Mouse (Mus musculus) thymus, adult 2 months (tissue): Measurements from ENCODE around the gene Hoxa10. TPM values are rescaled to one million over a fixed set of nuclear protein-coding genes. Genes with fewer than 3 reads are reported as not detected.

Experiments used
- DNase-seq: peaks from one replicate; pipeline ENCODE4 v3.0.0; 2021
- H3K27ac ChIP-seq: fragments of 200-500 bp; 2 replicates; pipeline ENCODE4 v1.5.1; 2012; ENCODE audit warnings: low read length, control low read depth; ENCODE audit not compliant: control insufficient read depth, insufficient read depth
- H3K27me3 ChIP-seq: fragments of 200-500 bp; 2 replicates; pipeline ENCODE4 v1.6.1; 2012; ENCODE audit warnings: mild to moderate bottlenecking, low read length, moderate library complexity, mixed read lengths; ENCODE audit not compliant: control insufficient read depth, insufficient read depth
- H3K36me3 ChIP-seq: fragments of 200-500 bp; 2 replicates; pipeline ENCODE4 v1.6.1; 2012; ENCODE audit warnings: mild to moderate bottlenecking, low read length, moderate library complexity; ENCODE audit not compliant: control insufficient read depth, insufficient read depth
- H3K4me1 ChIP-seq: fragments of 200-500 bp; replicated peaks from 2 replicates; pipeline ENCODE4 v1.6.1; 2012; ENCODE audit warnings: low read length; ENCODE audit not compliant: control insufficient read depth, insufficient read depth
- H3K4me3 ChIP-seq: fragments of 200-500 bp; 2 replicates; pipeline ENCODE4 v1.5.1; 2012; ENCODE audit warnings: mild to moderate bottlenecking, low read length, control low read depth, moderate library complexity; ENCODE audit not compliant: control insufficient read depth, insufficient read depth
- CTCF ChIP-seq: fragments of 200-500 bp; IDR thresholded peaks from 2 replicates; pipeline ENCODE4 v1.5.1; 2012; ENCODE audit warnings: mild to moderate bottlenecking, control low read depth, low read length, moderate library complexity, borderline replicate concordance; ENCODE audit not compliant: control insufficient read depth, poor library complexity, insufficient read depth; ENCODE audit errors: extremely low read depth
- POLR2A ChIP-seq: fragments of 200-500 bp; IDR thresholded peaks from 2 replicates; pipeline ENCODE4 v1.6.1; 2012; ENCODE audit warnings: mild to moderate bottlenecking, low read length, control low read depth, moderate library complexity; ENCODE audit not compliant: control insufficient read depth, poor library complexity, insufficient read depth; ENCODE audit errors: extremely low read depth
- WGBS: fragments of 180-500 bp; shearing (Covaris S2); methylation state at CpG from one replicate; pipeline ENCODE4 v1.1.7; 2018; 5-methylcytosine and 5-hydroxymethylcytosine counted together
- polyA plus RNA-seq: library from polyadenylated mRNA; depleted of rRNA; stranded (reverse); fragments of >200 nt; gene quantifications from 2 replicates; pipeline ENCODE4 v1.2.3, GENCODE M21; 2012

Hoxa10 gene
- polyA plus RNA-seq, 1 experiment, result not detected

GRCm38 (mm10) chr6:52263321-52263585 lies 22.6 kb upstream of the Hoxa10 start:
- H3K4me1 ChIP-seq, result peaks cover 3% of the 10 kb centered on the region; the same call in 1 of the 2 replicates
- TF ChIP-seq CTCF, result no peak
- TF ChIP-seq POLR2A, result no peak
- no peak overlapping the region for H3K4me3 ChIP-seq
- peaks cover 53% of the 10 kb centered on the region for H3K27me3 ChIP-seq
- WGBS, result 8% methylated on average over 6 of the region's 6 CpGs
- no peak for DNase-seq
- no peaks in the 10 kb centered on the region for H3K36me3 ChIP-seq
- H3K27ac ChIP-seq, result no peak overlapping the region

GRCm38 (mm10) chr6:52262463-52263320 lies 22.0 kb upstream of the Hoxa10 start:
- Histone ChIP-seq H3K4me3 (no peak overlapping the region), H3K36me3 (no peaks in the 10 kb centered on the region), H3K27ac (no peak overlapping the region), H3K4me1 (peaks cover 3% of the 10 kb centered on the region; the same call in 1 of the 2 replicates), H3K27me3 (peaks cover 50% of the 10 kb centered on the region)
- 9% methylated on average over 24 of the region's 24 CpGs for WGBS
- TF ChIP-seq POLR2A, result no peak
- no peak for TF ChIP-seq CTCF
- no peak for DNase-seq

- Histone ChIP-seq H3K4me3 (no peak overlapping the region), H3K27ac (no peak overlapping the region), H3K36me3 (no peaks in the 10 kb centered on the region), H3K4me1 (peaks cover 3% of the 10 kb centered on the region; the same call in 1 of the 2 replicates), H3K27me3 (peaks cover 50% of the 10 kb centered on the region)
- no peak for DNase-seq
- WGBS, result 7% methylated on average over 9 of the region's 9 CpGs
- TF ChIP-seq CTCF (no peak), POLR2A (no peak)
Observed at GRCm38 (mm10) chr6:52261751-52262462, 21.3 kb upstream of the Hoxa10 start.

GRCm38 (mm10) chr6:52260654-52261575 lies 20.3 kb upstream of the Hoxa10 start, which contains the start of gene Hoxa13:
Gene Hoxa13 (minus strand): TSS chr6:52260880.
- Histone ChIP-seq H3K4me3 (peak within 1 kb of the TSS; percentile 43), H3K27ac (no peak within 1 kb of the TSS), H3K27me3 (peaks cover 45% of the 10 kb centered on the region), H3K36me3 (no peaks in the 10 kb centered on the region), H3K4me1 (peaks cover 3% of the 10 kb centered on the region; the same call in 1 of the 2 replicates)
- WGBS, result 3% methylated on average over 52 of the region's 72 CpGs
- no peak for TF ChIP-seq POLR2A
- DNase-seq, result peak; percentile 60

GRCm38 (mm10) chr6:52259811-52260261 lies 19.2 kb upstream of the Hoxa10 start:
- Histone ChIP-seq H3K36me3 (no peaks in the 10 kb centered on the region), H3K4me1 (peaks cover 3% of the 10 kb centered on the region; the same call in 1 of the 2 replicates), H3K27me3 (peaks cover 40% of the 10 kb centered on the region), H3K27ac (no peak overlapping the region), H3K4me3 (peak overlapping the region; percentile 19; the same call in 1 of the 2 replicates)
- TF ChIP-seq POLR2A, result no peak
- TF ChIP-seq CTCF, result no peak
- WGBS, result 3% methylated on average over 39 of the region's 39 CpGs
- DNase-seq, result no peak

GRCm38 (mm10) chr6:52259081-52259790 lies 18.6 kb upstream of the Hoxa10 start:
- no peak overlapping the region for H3K27ac ChIP-seq
- H3K27me3 ChIP-seq, result peaks cover 38% of the 10 kb centered on the region
- no peak overlapping the region for H3K4me3 ChIP-seq
- WGBS, result 4% methylated on average over 25 of the region's 25 CpGs
- peaks cover 3% of the 10 kb centered on the region; the same call in 1 of the 2 replicates for H3K4me1 ChIP-seq
- H3K36me3 ChIP-seq, result no peaks in the 10 kb centered on the region
- DNase-seq, result no peak
- TF ChIP-seq POLR2A (no peak), CTCF (no peak)
